Mouse (Mus musculus) kidney, postnatal 0 days (tissue): ENCODE results near the gene Ppp1r18. TPM values are rescaled to one million over a fixed set of nuclear protein-coding genes. Genes with fewer than 3 reads are reported as not detected.
A peak's percentile ranks its signal among the peaks of the same experiment; 100 is the strongest.

Source experiments
- ATAC-seq: fragments of 200-750 bp; cut with Nextera tagmentation; replicated peaks from 2 replicates; pipeline ENCODE4 v1.8.0; 2017; ENCODE audit warnings: low read depth, moderate number of reproducible peaks, moderate TSS enrichment, moderate library complexity; ENCODE audit not compliant: low FRiP score
- DNase-seq: peaks from one replicate; pipeline ENCODE4 v3.0.0-alpha.2; 2016; ENCODE audit warnings: low spot score
- H3K27ac ChIP-seq: fragments of 300-500 bp; sonication (generic); 2 replicates; pipeline ENCODE4 v1.5.1; 2014; ENCODE audit warnings: mild to moderate bottlenecking
- H3K27me3 ChIP-seq: fragments of 300-500 bp; sonication (generic); 2 replicates; pipeline ENCODE4 v1.6.1; 2014; ENCODE audit warnings: low read length, mixed read lengths; ENCODE audit not compliant: insufficient read depth
- H3K36me3 ChIP-seq: fragments of 300-500 bp; sonication (generic); 2 replicates; pipeline ENCODE4 v1.6.1; 2014; ENCODE audit warnings: low read length, mixed read lengths; ENCODE audit not compliant: insufficient read depth
- H3K4me1 ChIP-seq: fragments of 300-500 bp; sonication (generic); replicated peaks from 2 replicates; pipeline ENCODE4 v1.6.1; 2014; ENCODE audit warnings: antibody characterized with exemption, low read length, mixed read lengths; ENCODE audit not compliant: insufficient read depth
- H3K4me2 ChIP-seq: fragments of 300-500 bp; sonication (generic); 2 replicates; pipeline ENCODE4 v1.6.1; 2014; ENCODE audit warnings: mild to moderate bottlenecking, low read length, moderate library complexity, mixed read lengths
- H3K4me3 ChIP-seq: fragments of 300-500 bp; sonication (generic); replicated peaks from 2 replicates; pipeline ENCODE4 v1.5.1; 2014; ENCODE audit warnings: low read depth, low read length
- H3K9ac ChIP-seq: fragments of 300-500 bp; sonication (generic); 2 replicates; pipeline ENCODE4 v1.6.1; 2014; ENCODE audit warnings: low read depth, low read length
- H3K9me3 ChIP-seq: fragments of 300-500 bp; sonication (generic); replicated peaks from 2 replicates; pipeline ENCODE4 v1.6.1; 2016; ENCODE audit warnings: low read length, inconsistent platforms, mixed read lengths
- CTCF ChIP-seq: IDR thresholded peaks from 2 replicates; pipeline ENCODE4 v1.5.1; 2016; ENCODE audit warnings: antibody characterized with exemption, low read depth, mild to moderate bottlenecking, moderate library complexity
- WGBS: fragments of 180-500 bp; shearing (Covaris S2); extraction: QIAGEN DNeasy Blood & Tissue Kit; methylation state at CpG from one replicate; pipeline ENCODE4 v1.1.7; 2014; 5-methylcytosine and 5-hydroxymethylcytosine counted together
- polyA plus RNA-seq: library from polyadenylated mRNA; unstranded; fragments of >200 nt; fragmentation: Nextera tagmentation; extraction: Ambion mirVana; gene quantifications from 2 replicates; pipeline ENCODE4 v1.2.1, GENCODE M21; 2015

Ppp1r18 gene
- polyA plus RNA-seq, 1 experiment from 2014 or later = 16.2 TPM

DNA sequence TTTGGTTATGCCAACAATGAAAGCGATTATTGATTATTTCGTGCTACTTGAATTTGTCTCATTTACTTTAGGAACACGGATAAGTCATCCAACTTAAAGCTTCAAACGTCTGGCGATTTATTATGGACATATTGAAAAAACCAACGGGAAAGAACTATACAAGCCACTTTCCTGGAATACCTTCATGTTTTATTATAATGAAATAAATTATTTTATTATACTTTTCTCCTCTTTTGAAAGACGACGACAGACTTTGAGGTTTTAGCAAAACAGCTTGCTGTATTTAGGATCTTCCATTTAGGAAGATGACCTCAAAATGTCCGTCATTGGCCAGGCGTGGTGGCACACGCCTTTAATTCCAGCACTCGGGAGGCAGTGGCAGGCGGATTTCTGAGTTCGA, 24.8 kb upstream of the Ppp1r18 start:
- Histone ChIP-seq H3K36me3 (peaks cover 9% of the 10 kb centered on the region), H3K4me1 (peaks cover 4% of the 10 kb centered on the region; the same call in 1 of the 2 replicates), H3K9ac (peak overlapping the region; percentile 2; the same call in 1 of the 2 replicates), H3K4me3 (peak overlapping the region; percentile 42), H3K4me2 (peak overlapping the region; percentile 55), H3K27ac (peak overlapping the region; percentile 8; the same call in 1 of the 2 replicates), H3K27me3 (no peaks in the 10 kb centered on the region), H3K9me3 (no peaks in the 10 kb centered on the region)
- no peak for DNase-seq
- ATAC-seq = no peak
- WGBS = 51% methylated on average over 14 of the region's 14 CpGs
- no peak for TF ChIP-seq CTCF

DNA sequence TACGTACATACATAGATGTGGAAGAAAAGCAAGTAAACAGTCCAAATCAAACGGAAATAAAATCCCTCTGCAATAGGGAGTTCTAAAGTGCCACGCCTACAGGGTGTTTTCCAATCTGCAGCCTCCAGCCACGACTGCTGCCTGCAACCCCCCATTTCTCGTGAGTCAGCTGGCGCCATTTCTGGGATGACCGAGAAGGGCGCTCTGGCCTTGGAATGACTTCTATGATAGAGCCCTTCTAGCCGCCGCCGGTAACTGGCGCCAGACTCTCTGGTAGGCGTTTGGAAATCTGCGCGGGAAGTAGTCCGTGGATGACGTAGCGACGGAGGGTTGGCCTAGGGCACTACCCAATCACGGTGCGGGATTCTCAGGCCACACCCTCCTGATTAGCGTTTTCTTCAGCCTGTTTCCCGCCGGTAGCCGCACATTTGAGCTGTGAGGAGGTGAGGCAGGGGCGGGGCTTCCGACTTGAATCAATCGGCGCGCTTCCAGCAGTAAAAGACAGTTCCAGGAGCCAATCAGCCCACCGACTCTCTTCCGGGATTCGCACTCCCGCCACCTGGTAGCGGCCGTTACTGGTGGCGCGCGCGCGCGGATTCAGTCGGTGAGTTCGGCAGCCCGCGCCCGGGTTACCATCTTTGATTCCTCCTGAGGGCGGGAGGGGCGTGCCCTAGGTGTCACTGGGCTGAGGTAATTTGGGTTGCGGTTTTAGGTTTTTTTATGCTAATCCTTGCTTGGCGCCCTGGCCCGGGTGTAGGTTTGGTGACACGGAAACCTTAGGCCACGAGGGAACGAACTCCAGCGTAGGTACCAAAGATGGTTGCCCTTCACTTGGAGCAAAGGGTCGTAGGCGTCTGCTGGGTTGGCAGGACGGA, 24.1 kb upstream of the Ppp1r18 start, which contains the start of gene Mdc1:
Gene Mdc1, plus strand, starts transcription at position 440 of the 875 bp plus-strand sequence.
- Histone ChIP-seq H3K4me2 (peak within 1 kb of the TSS; percentile 55), H3K4me3 (peak within 1 kb of the TSS; percentile 42), H3K27me3 (no peaks in the 10 kb centered on the region), H3K4me1 (0 out of 2 replicates have a peak, but pooled peaks cover 4% of the 10 kb centered on the region), H3K9me3 (no peaks in the 10 kb centered on the region), H3K9ac (peak within 1 kb of the TSS; percentile 19), H3K36me3 (peaks cover 3% of the 10 kb centered on the region; the same call in 1 of the 2 replicates), H3K27ac (peak within 1 kb of the TSS; percentile 33; the same call in 1 of the 2 replicates)
- DNase-seq (peak; percentile 100), ATAC-seq (peak; percentile 95)
- peak; percentile 47 for TF ChIP-seq CTCF
- WGBS = under 1% methylated on average over 59 of the region's 59 CpGs

DNA sequence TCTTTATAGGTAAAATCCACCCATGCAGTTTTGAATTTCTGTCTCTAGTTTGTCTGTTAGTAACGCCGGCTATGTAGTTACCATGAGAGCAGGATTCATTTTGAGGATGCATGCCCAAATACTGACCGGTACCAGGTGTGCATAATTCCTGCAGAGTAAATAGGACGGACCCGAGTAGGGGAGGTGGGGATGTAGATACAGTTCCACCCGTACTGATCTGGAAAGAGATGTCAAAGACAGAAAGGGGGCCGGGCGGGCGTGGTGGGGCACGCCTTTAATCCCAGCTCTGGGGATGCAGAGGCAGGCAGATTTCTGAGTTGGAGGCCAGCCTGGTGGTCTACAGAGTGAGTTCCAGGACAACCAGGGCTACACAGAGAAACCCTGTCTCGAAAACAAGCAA, 23.4 kb upstream of the Ppp1r18 start:
- Histone ChIP-seq H3K4me2 (peak overlapping the region; percentile 55), H3K27ac (peak overlapping the region; percentile 33; the same call in 1 of the 2 replicates), H3K27me3 (no peaks in the 10 kb centered on the region), H3K36me3 (peaks cover 3% of the 10 kb centered on the region; the same call in 1 of the 2 replicates), H3K4me1 (0 out of 2 replicates have a peak, but pooled peaks cover 4% of the 10 kb centered on the region), H3K4me3 (peak overlapping the region; percentile 42), H3K9ac (peak overlapping the region; percentile 19), H3K9me3 (no peaks in the 10 kb centered on the region)
- WGBS = 12% methylated on average over 11 of the region's 11 CpGs
- DNase-seq = no peak
- no peak for ATAC-seq
- no peak for TF ChIP-seq CTCF

DNA sequence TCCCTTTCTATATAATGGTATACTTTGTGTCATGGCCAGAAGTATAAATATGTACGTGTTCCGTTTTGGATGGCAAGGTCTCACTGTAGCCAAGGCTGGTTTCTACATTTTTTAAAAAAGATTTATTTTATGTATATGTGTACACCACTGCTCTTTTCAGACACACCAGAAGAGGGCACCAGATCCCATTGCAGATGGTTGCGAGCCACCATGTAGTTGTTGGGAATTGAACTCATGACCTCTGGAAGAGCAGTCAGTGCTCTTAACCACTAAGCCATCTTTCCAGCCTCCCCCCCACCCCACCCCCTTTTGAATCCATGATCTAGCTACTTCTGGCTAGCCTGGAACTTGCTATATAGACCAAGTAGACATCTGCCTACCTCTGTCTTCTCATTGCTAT, 21.9 kb upstream of the Ppp1r18 start:
- H3K9ac ChIP-seq = no peak overlapping the region
- H3K27me3 ChIP-seq = no peaks in the 10 kb centered on the region
- no peak overlapping the region for H3K4me2 ChIP-seq
- WGBS = 87% methylated on average over 3 of the region's 3 CpGs
- ATAC-seq (no peak), DNase-seq (no peak)
- no peaks in the 10 kb centered on the region for H3K9me3 ChIP-seq
- H3K27ac ChIP-seq = no peak overlapping the region
- no peak overlapping the region for H3K4me3 ChIP-seq
- H3K4me1 ChIP-seq = 0 out of 2 replicates have a peak, but pooled peaks cover 4% of the 10 kb centered on the region
- peaks cover 12% of the 10 kb centered on the region; the same call in 1 of the 2 replicates for H3K36me3 ChIP-seq
- peak; percentile 46 for TF ChIP-seq CTCF

DNA sequence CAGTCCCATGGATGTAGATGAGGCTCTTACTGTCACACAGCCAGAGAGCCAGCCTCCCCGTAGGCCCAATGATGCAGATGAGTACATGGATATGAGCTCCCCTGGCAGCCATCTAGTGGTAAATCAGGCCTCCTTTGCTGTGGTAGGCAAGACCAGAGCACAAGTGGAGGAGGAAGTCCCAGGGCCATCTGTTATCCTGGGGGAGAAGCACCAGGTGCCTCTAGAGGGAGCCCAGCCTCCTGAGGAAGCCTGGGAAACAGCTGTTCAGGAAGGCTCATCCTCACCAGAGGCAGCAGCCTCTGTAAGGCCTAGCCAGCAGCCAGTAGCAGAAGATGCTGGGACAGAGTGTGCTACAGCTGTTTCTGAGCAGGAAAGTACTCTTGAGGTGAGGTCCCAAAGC, 17.3 kb upstream of the Ppp1r18 start:
- H3K9ac ChIP-seq = no peak overlapping the region
- ATAC-seq = 0 out of 2 replicates have a peak, but pooled peaks have one; percentile 35
- peak; percentile 49 for DNase-seq
- no peaks in the 10 kb centered on the region for H3K9me3 ChIP-seq
- H3K4me3 ChIP-seq = no peak overlapping the region
- WGBS = 53% methylated on average over 1 of the region's 1 CpGs
- H3K4me2 ChIP-seq = no peak overlapping the region
- no peak overlapping the region; the same call in 1 of the 2 replicates for H3K27ac ChIP-seq
- H3K4me1 ChIP-seq = no peaks in the 10 kb centered on the region
- peaks cover 41% of the 10 kb centered on the region for H3K36me3 ChIP-seq
- H3K27me3 ChIP-seq = no peaks in the 10 kb centered on the region
- TF ChIP-seq CTCF = peak; percentile 52

DNA sequence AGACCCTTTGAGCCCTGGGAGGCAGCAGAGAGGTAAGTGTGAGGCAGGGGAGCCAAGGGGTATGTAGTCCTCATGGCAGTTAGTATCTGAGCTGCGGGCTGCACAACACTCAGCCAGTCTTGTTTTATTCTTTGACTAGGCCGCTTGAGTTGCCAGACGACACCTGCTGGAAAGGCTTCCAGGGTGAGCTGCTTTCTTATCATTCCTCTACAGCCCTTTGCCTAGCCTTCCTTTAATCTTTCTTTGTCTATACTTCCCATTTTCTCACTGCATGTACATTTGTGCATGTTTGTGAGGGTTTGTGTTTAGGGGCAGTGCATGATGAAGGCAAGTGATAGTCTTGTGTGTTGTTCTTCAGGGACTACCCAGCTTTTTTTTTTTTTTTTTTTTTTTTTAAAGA, 14.4 kb upstream of the Ppp1r18 start:
- WGBS = 93% methylated on average over 3 of the region's 3 CpGs

More for the DNA sequence above, 14.4 kb upstream of the Ppp1r18 start:
- Histone ChIP-seq H3K4me2 (no peak overlapping the region), H3K27me3 (no peaks in the 10 kb centered on the region), H3K36me3 (peaks cover 47% of the 10 kb centered on the region), H3K27ac (no peak overlapping the region), H3K4me3 (no peak overlapping the region), H3K4me1 (no peaks in the 10 kb centered on the region), H3K9me3 (no peaks in the 10 kb centered on the region), H3K9ac (no peak overlapping the region)
- no peak for TF ChIP-seq CTCF
- no peak for DNase-seq
- ATAC-seq = no peak
